Mouse (Mus musculus) Patski (cell line): Measurements from ENCODE around the gene Masp2. TPM values are rescaled to one million over a fixed set of nuclear protein-coding genes. Genes with fewer than 3 reads are reported as not detected.

Experiments used
- ATAC-seq: fragments of 100-300 bp; one replicate; pipeline ENCODE4 v1.8.0; 2021
- CTCF ChIA-PET: fragments of 350-600 bp; sonication (Branson Sonifier 250); formaldehyde crosslinking; loops from one replicate; lab custom pipeline; 2022; ENCODE audit warnings: inconsistent platforms; lab: Charles Lee
- POLR2A ChIA-PET: fragments of 350-600 bp; sonication (Branson Sonifier 250); formaldehyde crosslinking; loops from one replicate; lab custom pipeline; 2022; ENCODE audit warnings: antibody characterized with exemption, inconsistent platforms; lab: Charles Lee
- DNase-seq: peaks from one replicate; pipeline ENCODE4 v3.0.0-alpha.2; 2011; ENCODE audit warnings: low read depth, low spot score
- H3K27me3 ChIP-seq: fragments of 371-371 bp; one replicate; pipeline ENCODE4 v1.5.1; 2021
- CTCF ChIP-seq: fragments of 100-300 bp; IDR thresholded peaks from one replicate; pipeline ENCODE4 v1.5.1; 2021
- in situ Hi-C: fragments of 300-500 bp; cut with MboI; formaldehyde crosslinking; loops from 3 replicates; pipeline ENCODE4 v1.11.1; 2018; ENCODE audit warnings: low pct_unique_long_range_greater_than_20kb, mixed read lengths
- polyA plus RNA-seq: library from polyadenylated mRNA; unstranded; gene quantifications from one replicate; pipeline ENCODE4 v1.2.3, GENCODE M21; 2021

The Masp2 gene
- polyA plus RNA-seq, 1 experiment from 2014 or later = 0.10 TPM

DNA sequence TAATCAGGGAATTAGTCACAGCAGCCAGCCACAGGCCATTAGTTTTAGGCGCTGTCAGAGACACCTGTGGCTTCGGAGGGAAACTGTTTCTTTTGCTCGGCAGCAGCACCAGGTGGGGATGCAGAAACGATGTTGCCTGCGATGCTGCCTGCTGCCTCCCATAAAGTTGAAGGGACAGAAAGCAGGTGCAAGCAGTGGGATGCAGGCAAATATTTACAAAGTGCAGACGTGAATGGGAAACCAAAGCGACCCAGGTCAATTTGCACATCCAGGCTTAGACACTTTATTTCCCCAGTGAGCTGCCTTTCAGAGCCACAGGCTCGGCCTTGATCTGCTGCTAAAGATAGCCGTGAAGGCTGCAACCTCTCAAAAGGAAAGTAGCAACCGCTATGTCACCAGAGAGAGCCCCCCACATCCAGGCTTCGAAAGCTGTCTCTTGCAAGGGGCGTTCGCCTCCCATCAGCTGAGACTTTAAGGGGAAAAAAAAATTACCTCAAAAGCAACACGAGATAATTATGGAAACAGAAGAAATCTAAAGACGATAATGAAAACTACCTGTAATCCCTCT lies 54.4 kb downstream of the Masp2 start:
- ATAC-seq (no peak), DNase-seq (no peak)
- no peaks in the 10 kb centered on the region for H3K27me3 ChIP-seq
- POLR2A ChIA-PET = no interaction called here
- CTCF ChIA-PET = no interaction called here
- in situ Hi-C loops = no loop called here
- TF ChIP-seq CTCF = no peak

DNA sequence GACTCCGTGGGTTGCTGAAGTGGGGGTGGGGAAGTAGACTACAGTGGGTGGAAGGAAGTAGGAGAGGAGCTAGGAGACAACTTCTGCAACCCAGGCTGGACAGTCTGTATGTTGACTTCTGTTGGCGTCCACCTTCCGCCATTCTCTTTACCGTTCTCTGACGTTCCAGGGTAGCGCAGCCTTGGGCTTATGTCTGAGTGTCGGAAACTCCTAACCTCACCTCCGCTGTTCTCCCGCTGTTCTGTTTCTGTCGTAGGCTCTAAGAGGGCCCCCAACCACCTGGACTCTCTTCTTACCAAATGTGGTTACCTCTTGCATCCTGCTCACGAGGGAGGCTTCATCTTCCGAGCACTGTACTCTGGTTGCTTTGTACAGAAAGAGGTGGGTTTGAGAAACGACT lies 55.4 kb downstream of the Masp2 start:
- no peak for ATAC-seq
- in situ Hi-C loops = no loop called here
- TF ChIP-seq CTCF = no peak

GRCm38 (mm10) chr4:148660174-148660573 lies 57.8 kb downstream of the Masp2 start:
- ChIA-PET CTCF (interaction anchor here (1.6 kb wide), 1 partner anchor 44 kb away, joined by 5 read pairs; no protein-coding TSS in a partner anchor), POLR2A (interaction anchor here (0.6 kb wide), 1 partner anchor 13 kb away, joined by 3 read pairs; no protein-coding TSS in a partner anchor)
- TF ChIP-seq CTCF = no peak
- DNase-seq (no peak), ATAC-seq (no peak)
- H3K27me3 ChIP-seq = no peaks in the 10 kb centered on the region
- in situ Hi-C loops = no loop called here

More for the DNA sequence above, 55.4 kb downstream of the Masp2 start:
- ChIA-PET POLR2A (no interaction called here), CTCF (interaction anchor here (1.1 kb wide), 1 partner anchor 14 kb away, joined by 4 read pairs; the partner anchor contains the start of gene Gm572)
- H3K27me3 ChIP-seq = no peaks in the 10 kb centered on the region
- no peak for DNase-seq

- no peaks in the 10 kb centered on the region for H3K27me3 ChIP-seq
- ATAC-seq (no peak), DNase-seq (no peak)
- in situ Hi-C loops = no loop called here
- TF ChIP-seq CTCF = no peak
- ChIA-PET CTCF (interaction anchor here (1.4 to 1.5 kb wide), 2 partner anchors 25 to 30 kb away, joined by 3 to 4 read pairs; no protein-coding TSS in a partner anchor), POLR2A (no interaction called here)
Observed at GRCm38 (mm10) chr4:148662168-148662965, 60.0 kb downstream of the Masp2 start.

- POLR2A ChIA-PET = no interaction called here
- no peak for TF ChIP-seq CTCF
- DNase-seq (no peak), ATAC-seq (no peak)
- H3K27me3 ChIP-seq = no peaks in the 10 kb centered on the region
- in situ Hi-C loops = no loop called here
- CTCF ChIA-PET = no interaction called here
Observed at GRCm38 (mm10) chr4:148663326-148663725, 61.0 kb downstream of the Masp2 start.

DNA sequence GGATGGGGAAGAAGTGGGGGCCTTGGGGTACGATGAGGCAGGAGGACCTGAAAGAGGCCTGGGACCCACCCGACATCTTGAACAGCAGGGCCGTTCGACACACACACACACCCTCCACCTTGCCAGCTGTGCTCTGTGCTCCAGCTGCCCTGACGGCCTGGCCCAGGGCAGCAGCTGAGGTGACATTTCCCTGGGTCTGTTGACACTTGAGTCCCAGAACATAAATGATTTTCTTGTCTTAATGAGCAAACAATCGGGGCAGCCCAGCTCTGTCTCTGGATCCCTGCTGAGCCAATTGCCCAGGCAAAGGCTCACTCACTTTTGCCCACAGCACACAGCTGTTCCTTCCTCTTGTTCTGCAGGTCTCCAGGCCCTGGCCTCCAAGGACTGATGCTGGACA lies 61.7 kb downstream of the Masp2 start:
- in situ Hi-C loops = no loop called here
- CTCF ChIA-PET = no interaction called here
- no peak for ATAC-seq
- TF ChIP-seq CTCF = no peak
- H3K27me3 ChIP-seq = no peaks in the 10 kb centered on the region
- no peak for DNase-seq
- POLR2A ChIA-PET = no interaction called here

Other genes starting within 250 kb of the Masp2 start
- 18.0 TPM for gene Ubiad1, start 157.8 kb upstream of the Masp2 start, polyA plus RNA-seq
- gene Mtor, start 153.9 kb upstream of the Masp2 start, polyA plus RNA-seq = 33.7 TPM
- gene Angptl7, start 102.1 kb upstream of the Masp2 start, polyA plus RNA-seq = 0.13 TPM
- 54.2 TPM for gene Exosc10, start 44.1 kb upstream of the Masp2 start, polyA plus RNA-seq
- gene Srm, start 11.1 kb upstream of the Masp2 start, polyA plus RNA-seq = 45.4 TPM
- gene Tardbp, start 24.5 kb downstream of the Masp2 start, polyA plus RNA-seq = 216 TPM
- not detected for gene Gm572, start 40.8 kb downstream of the Masp2 start, polyA plus RNA-seq
- gene Casz1, start 201.9 kb downstream of the Masp2 start, polyA plus RNA-seq = 6.0 TPM